8 mouse cellular contexts compared by ENCODE assay signal in genomic region chrX:36939806-36940413, GRCm38 (mm10). TPM values are rescaled to one million over a fixed set of nuclear protein-coding genes. Genes with fewer than 3 reads are reported as not detected.
DNase-seq lines count a peak whose midpoint lies in the region; ATAC-seq and TF ChIP-seq lines count a peak whose summit lies in the region.

No protein-coding gene starts in this region.

- H3K9ac ChIP-seq in kidney, embryonic 15.5 days: no peak overlapping the region
- no peak overlapping the region for H3K9ac ChIP-seq in intestine, embryonic 15.5 days
- no peak overlapping the region for H3K9ac ChIP-seq in midbrain, embryonic 11.5 days (ENCODE audit: low read length)

- TF ChIP-seq CTCF in embryonic fibroblast, embryonic 13.5 days (IDR thresholded peaks at IDR 0.05; ENCODE audit: borderline replicate concordance, insufficient read depth, low read length): no peak

- no peak overlapping the region for H3K27ac ChIP-seq in kidney, embryonic 15.5 days
- H3K27ac ChIP-seq in embryonic fibroblast, embryonic 13.5 days (ENCODE audit: insufficient read depth, low read length): peak overlapping the region; percentile 39; the same call in 1 of the 2 replicates
- no peak overlapping the region for H3K27ac ChIP-seq in intestine, embryonic 15.5 days
- no peak overlapping the region for H3K27ac ChIP-seq in midbrain, embryonic 11.5 days (ENCODE audit: low read depth, low read length)

- no peaks in the 10 kb centered on the region for H3K27me3 ChIP-seq in kidney, embryonic 15.5 days
- no peaks in the 10 kb centered on the region for H3K27me3 ChIP-seq in intestine, embryonic 15.5 days (replicated peaks)
- no peaks in the 10 kb centered on the region for H3K27me3 ChIP-seq in midbrain, embryonic 11.5 days (ENCODE audit: control insufficient read depth, insufficient read depth, low read length)

- H3K4me3 ChIP-seq in kidney, embryonic 15.5 days (replicated peaks): no peak overlapping the region
- H3K4me3 ChIP-seq in embryonic fibroblast, embryonic 13.5 days (ENCODE audit: insufficient read depth, low read length): no peak overlapping the region
- no peak overlapping the region for H3K4me3 ChIP-seq in intestine, embryonic 15.5 days (replicated peaks)
- H3K4me3 ChIP-seq in midbrain, embryonic 11.5 days (ENCODE audit: low read depth, low read length): no peak overlapping the region

- no peaks in the 10 kb centered on the region for H3K9me3 ChIP-seq in kidney, embryonic 15.5 days (replicated peaks)
- H3K9me3 ChIP-seq in intestine, embryonic 15.5 days: no peaks in the 10 kb centered on the region
- no peaks in the 10 kb centered on the region for H3K9me3 ChIP-seq in midbrain, embryonic 11.5 days (ENCODE audit: control insufficient read depth, low read length)

- no peak overlapping the region for H3K4me2 ChIP-seq in kidney, embryonic 15.5 days
- no peak overlapping the region for H3K4me2 ChIP-seq in intestine, embryonic 15.5 days (replicated peaks)
- H3K4me2 ChIP-seq in midbrain, embryonic 11.5 days: no peak overlapping the region

- no peak for ATAC-seq in kidney, embryonic 15.5 days (replicated peaks; ENCODE audit: low FRiP score)
- 0 out of 2 replicates have a peak, but pooled peaks have one; percentile 56 for ATAC-seq in intestine, embryonic 15.5 days
- peak; percentile 80 for ATAC-seq in megakaryocyte, adult 5-6 weeks (ENCODE audit: poor library complexity, severe bottlenecking)
- no peak for ATAC-seq in midbrain, embryonic 11.5 days (ENCODE audit: low FRiP score)
- no peak for ATAC-seq in activated CD4-positive, CD25-positive, alpha-beta regulatory T cell, adult 4 months

- no peaks in the 10 kb centered on the region for H3K4me1 ChIP-seq in kidney, embryonic 15.5 days
- H3K4me1 ChIP-seq in embryonic fibroblast, embryonic 13.5 days (ENCODE audit: control insufficient read depth, insufficient read depth, low read length): peaks cover 3% of the 10 kb centered on the region; the same call in 1 of the 2 replicates
- H3K4me1 ChIP-seq in intestine, embryonic 15.5 days (replicated peaks): no peaks in the 10 kb centered on the region
- no peaks in the 10 kb centered on the region for H3K4me1 ChIP-seq in midbrain, embryonic 11.5 days (ENCODE audit: control insufficient read depth, insufficient read depth, low read length)

- 0 out of 2 replicates have a peak, but pooled peaks cover 6% of the 10 kb centered on the region for H3K36me3 ChIP-seq in kidney, embryonic 15.5 days
- H3K36me3 ChIP-seq in intestine, embryonic 15.5 days: no peaks in the 10 kb centered on the region
- no peaks in the 10 kb centered on the region for H3K36me3 ChIP-seq in midbrain, embryonic 11.5 days (ENCODE audit: control insufficient read depth, insufficient read depth, low read length)

- no peak for TF ChIP-seq POLR2A in embryonic fibroblast, embryonic 13.5 days (IDR thresholded peaks at IDR 0.05; ENCODE audit: low read depth, low read length)

- peak; percentile 20 for DNase-seq in kidney, adult 18-20 months
- DNase-seq in NIH3T3 (ENCODE audit: low read depth): peak; percentile 86
- no peak for DNase-seq in midbrain, embryonic 11.5 days (ENCODE audit: low spot score, missing footprints)

- 71% methylated on average over 4 of the region's 4 CpGs for WGBS in kidney, embryonic 15.5 days
- WGBS in intestine, embryonic 15.5 days: 71% methylated on average over 4 of the region's 4 CpGs
- WGBS in midbrain, embryonic 11.5 days: 86% methylated on average over 4 of the region's 4 CpGs

RNA-seq across cellular contexts. Expression of gene Nkrf, which starts 37.2 kb away (rescaled TPM):
- 1.3 and 1.7 TPM in 2 replicates for polyA plus RNA-seq in kidney, embryonic 15.5 days (2015; fragmentation: Nextera tagmentation; extraction: Ambion mirVana)
- 6.6 and 8.0 TPM in 2 replicates for polyA plus RNA-seq in embryonic fibroblast, embryonic 13.5 days (2011; ENCODE audit: insufficient read length, low read depth, missing spikeins)
- 1.7 and 2.1 TPM in 2 replicates for polyA plus RNA-seq in intestine, embryonic 15.5 days (2015; fragmentation: Nextera tagmentation; extraction: Ambion mirVana)
- total RNA-seq in megakaryocyte, adult 5-6 weeks (2015): 6.4 and 6.6 TPM in 2 replicates
- 3.2 and 8.0 TPM in 2 replicates for total RNA-seq in megakaryocyte, adult 5-6 weeks (2017)
- 7.0 and 7.3 TPM in 2 replicates for polyA plus RNA-seq in midbrain, embryonic 11.5 days (2014; fragmentation: Nextera tagmentation; extraction: Ambion mirVana)
- polyA plus RNA-seq in activated CD4-positive, CD25-positive, alpha-beta regulatory T cell, adult 4 months (2017; shearing (Covaris generic)): 1 to 10 TPM; 2.5 to 2.6 TPM

RNA-seq across cellular contexts. Expression of gene Sept6, which starts 51.7 kb away (rescaled TPM):
- 21.9 and 23.7 TPM in 2 replicates for polyA plus RNA-seq in kidney, embryonic 15.5 days (2015; fragmentation: Nextera tagmentation; extraction: Ambion mirVana)
- 18.8 and 29.6 TPM in 2 replicates for polyA plus RNA-seq in embryonic fibroblast, embryonic 13.5 days (2011; ENCODE audit: insufficient read length, low read depth, missing spikeins)
- 13.1 and 13.6 TPM in 2 replicates for polyA plus RNA-seq in intestine, embryonic 15.5 days (2015; fragmentation: Nextera tagmentation; extraction: Ambion mirVana)
- 42.3 and 42.4 TPM in 2 replicates for total RNA-seq in megakaryocyte, adult 5-6 weeks (2015)
- 37.9 and 38.7 TPM in 2 replicates for total RNA-seq in megakaryocyte, adult 5-6 weeks (2017)
- polyA plus RNA-seq in midbrain, embryonic 11.5 days (2014; fragmentation: Nextera tagmentation; extraction: Ambion mirVana): 47.5 and 50.0 TPM in 2 replicates
- 100 to 1,000 TPM; 146 to 160 TPM for polyA plus RNA-seq in activated CD4-positive, CD25-positive, alpha-beta regulatory T cell, adult 4 months (2017; shearing (Covaris generic))

Comparison
In these comparisons a context has a peak if more than half of its experiments do, and no peak if none do; other contexts are left out.
1. ATAC-seq: peak in intestine, embryonic 15.5 days (single experiment) and megakaryocyte, adult 5-6 weeks (single experiment); none in kidney, embryonic 15.5 days (single experiment), midbrain, embryonic 11.5 days (single experiment) and activated CD4-positive, CD25-positive, alpha-beta regulatory T cell, adult 4 months (single experiment).